Mouse (Mus musculus) heart, embryonic 16.5 days (tissue): ENCODE measurements around the gene Fis1. TPM values are rescaled to one million over a fixed set of nuclear protein-coding genes. Genes with fewer than 3 reads are reported as not detected.
"Not testable (repeated sequence)": the region's sequence is repeated elsewhere in the genome, so short reads cannot be mapped to it uniquely, and the experiment has no call there.

Experiments used
- ATAC-seq: fragments of 200-750 bp; cut with Nextera tagmentation; replicated peaks from 2 replicates; pipeline ENCODE4 v1.8.0; 2017; ENCODE audit warnings: moderate number of reproducible peaks; ENCODE audit not compliant: insufficient read depth, low FRiP score; ENCODE audit errors: extremely low read depth
- H3K27ac ChIP-seq: fragments of 300-500 bp; sonication (generic); 2 replicates; pipeline ENCODE4 v1.5.1; 2014; ENCODE audit warnings: mild to moderate bottlenecking, low read length, control low read depth, moderate library complexity
- H3K27me3 ChIP-seq: fragments of 300-500 bp; sonication (generic); 2 replicates; pipeline ENCODE4 v1.6.1; 2014; ENCODE audit warnings: low read length, mixed read lengths; ENCODE audit not compliant: control insufficient read depth, insufficient read depth
- H3K36me3 ChIP-seq: fragments of 300-500 bp; sonication (generic); 2 replicates; pipeline ENCODE4 v1.6.1; 2014; ENCODE audit not compliant: control insufficient read depth, insufficient read depth
- H3K4me1 ChIP-seq: fragments of 300-500 bp; sonication (generic); 2 replicates; pipeline ENCODE4 v1.6.1; 2014; ENCODE audit warnings: low read length, mixed read lengths; ENCODE audit not compliant: control insufficient read depth, insufficient read depth
- H3K4me2 ChIP-seq: fragments of 300-500 bp; sonication (generic); 2 replicates; pipeline ENCODE4 v1.6.1; 2014; ENCODE audit warnings: low read depth, mild to moderate bottlenecking, control low read depth, low read length
- H3K4me3 ChIP-seq: fragments of 300-500 bp; sonication (generic); 2 replicates; pipeline ENCODE4 v1.5.1; 2014; ENCODE audit warnings: mild to moderate bottlenecking, control low read depth, low read length
- H3K9ac ChIP-seq: fragments of 300-500 bp; sonication (generic); 2 replicates; pipeline ENCODE4 v1.6.1; 2014; ENCODE audit warnings: low read length, control low read depth
- H3K9me3 ChIP-seq: fragments of 300-500 bp; sonication (generic); replicated peaks from 2 replicates; pipeline ENCODE4 v1.6.1; 2016; ENCODE audit warnings: low read length; ENCODE audit not compliant: control insufficient read depth
- WGBS: fragments of 180-500 bp; shearing (Covaris S2); extraction: QIAGEN DNeasy Blood & Tissue Kit; methylation state at CpG from one replicate; pipeline ENCODE4 v1.1.7; 2014; 5-methylcytosine and 5-hydroxymethylcytosine counted together
- polyA plus RNA-seq: library from polyadenylated mRNA; unstranded; fragments of >200 nt; fragmentation: Nextera tagmentation; extraction: Ambion mirVana; gene quantifications from 2 replicates; pipeline ENCODE4 v1.2.1, GENCODE M21; 2015

Fis1 gene
- polyA plus RNA-seq, 1 experiment from 2014 or later: 214 TPM

DNA sequence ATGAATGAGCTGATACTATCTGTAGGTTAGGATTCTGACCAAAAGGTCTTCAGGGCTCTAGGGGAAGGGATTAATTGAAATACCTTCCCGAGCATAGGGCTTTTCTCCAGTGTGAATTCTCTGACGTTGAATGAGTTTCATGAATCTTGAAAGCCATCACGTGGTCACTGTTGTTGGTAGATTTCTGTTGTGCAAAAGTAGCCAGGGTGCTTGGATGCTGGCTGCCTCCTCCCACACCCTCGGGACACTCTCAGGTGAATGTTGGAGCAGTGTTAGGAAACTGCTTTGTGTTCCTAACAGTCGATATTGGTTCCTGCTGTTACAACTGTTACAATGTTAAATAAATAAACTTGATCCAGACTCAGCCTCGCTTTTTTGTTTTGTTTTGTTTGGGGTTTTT, 16.3 kb upstream of the Fis1 start:
- ATAC-seq: no peak
- Histone ChIP-seq H3K9me3 (no peaks in the 10 kb centered on the region), H3K4me3 (no peak overlapping the region), H3K4me2 (no peak overlapping the region), H3K4me1 (no peaks in the 10 kb centered on the region), H3K27ac (no peak overlapping the region), H3K27me3 (no peaks in the 10 kb centered on the region), H3K36me3 (no peaks in the 10 kb centered on the region), H3K9ac (no peak overlapping the region)
- WGBS: 78% methylated on average over 6 of the region's 6 CpGs

DNA sequence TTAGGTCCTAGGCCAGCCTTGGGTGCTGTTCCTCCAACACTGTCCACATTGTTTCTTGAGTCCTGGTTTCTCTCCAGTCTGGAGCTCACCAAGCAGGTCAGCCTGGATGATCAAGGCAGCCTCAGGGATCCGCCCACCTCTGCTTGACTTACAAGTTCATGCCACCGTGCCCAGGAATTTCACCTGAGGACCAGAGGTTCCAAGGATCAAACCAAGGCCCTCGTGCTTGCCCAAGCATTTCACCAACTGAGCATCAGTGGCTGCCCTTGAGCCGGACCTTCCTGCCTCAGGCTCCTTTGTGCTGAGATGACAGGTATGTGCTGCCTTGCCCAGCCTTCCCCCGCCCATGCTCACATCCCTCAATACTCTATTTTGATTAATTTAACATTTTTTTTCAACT, 15.5 kb upstream of the Fis1 start:
- Histone ChIP-seq H3K4me3 (no peak overlapping the region), H3K4me2 (no peak overlapping the region), H3K4me1 (no peaks in the 10 kb centered on the region), H3K9me3 (no peaks in the 10 kb centered on the region), H3K36me3 (no peaks in the 10 kb centered on the region), H3K27ac (no peak overlapping the region), H3K27me3 (no peaks in the 10 kb centered on the region), H3K9ac (no peak overlapping the region)
- ATAC-seq: no peak
- WGBS: 86% methylated on average over 5 of the region's 5 CpGs

DNA sequence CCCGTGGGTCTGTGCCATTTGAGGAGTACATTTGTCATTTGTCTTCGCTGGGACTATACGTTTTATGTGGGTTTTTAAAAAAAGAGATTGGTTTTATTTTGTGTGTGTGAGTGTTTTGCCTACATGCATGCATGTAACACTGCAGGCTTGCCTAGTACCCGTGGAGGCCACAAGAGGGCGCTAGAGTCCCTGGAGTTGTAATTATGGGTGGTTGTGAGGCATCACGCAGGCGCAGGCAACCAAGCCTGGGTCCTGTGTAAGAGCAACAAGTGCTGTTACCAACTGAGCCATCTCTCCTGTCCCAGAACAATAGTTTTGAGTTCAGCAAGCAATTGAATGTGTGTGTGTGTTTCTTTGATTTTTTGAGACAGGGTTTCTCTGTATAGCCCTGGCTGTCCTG, 13.8 kb upstream of the Fis1 start:
- Histone ChIP-seq H3K36me3 (no peaks in the 10 kb centered on the region), H3K27ac (no peak overlapping the region), H3K4me2 (no peak overlapping the region), H3K4me1 (no peaks in the 10 kb centered on the region), H3K4me3 (no peak overlapping the region), H3K9ac (no peak overlapping the region), H3K27me3 (no peaks in the 10 kb centered on the region), H3K9me3 (no peaks in the 10 kb centered on the region)
- 66% methylated on average over 7 of the region's 7 CpGs for WGBS
- ATAC-seq: no peak

DNA sequence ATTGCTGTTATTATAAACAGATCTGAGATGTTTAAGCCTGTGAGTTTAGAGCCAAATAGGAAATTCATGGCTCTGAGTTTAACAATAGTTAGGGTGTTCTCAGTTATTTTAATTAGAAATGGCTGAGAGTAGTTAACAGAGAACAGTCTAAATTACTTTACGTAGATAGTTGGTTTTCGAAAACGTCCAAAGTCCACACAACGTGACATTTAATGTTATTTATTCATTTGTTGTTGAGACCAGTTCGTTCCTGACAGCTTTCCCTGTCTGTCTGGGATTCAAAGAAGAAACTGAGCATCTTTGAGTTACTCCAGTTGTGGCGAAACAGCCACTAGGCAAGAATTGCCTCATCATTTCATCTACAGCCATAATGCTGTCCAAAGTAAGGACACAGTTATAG, 13.0 kb upstream of the Fis1 start:
- WGBS: 83% methylated on average over 6 of the region's 6 CpGs
- H3K27me3 ChIP-seq, ATAC-seq, H3K36me3 ChIP-seq, H3K4me3 ChIP-seq, H3K9ac ChIP-seq, H3K9me3 ChIP-seq, H3K27ac ChIP-seq, H3K4me1 ChIP-seq, H3K4me2 ChIP-seq: not testable (repeated sequence)

DNA sequence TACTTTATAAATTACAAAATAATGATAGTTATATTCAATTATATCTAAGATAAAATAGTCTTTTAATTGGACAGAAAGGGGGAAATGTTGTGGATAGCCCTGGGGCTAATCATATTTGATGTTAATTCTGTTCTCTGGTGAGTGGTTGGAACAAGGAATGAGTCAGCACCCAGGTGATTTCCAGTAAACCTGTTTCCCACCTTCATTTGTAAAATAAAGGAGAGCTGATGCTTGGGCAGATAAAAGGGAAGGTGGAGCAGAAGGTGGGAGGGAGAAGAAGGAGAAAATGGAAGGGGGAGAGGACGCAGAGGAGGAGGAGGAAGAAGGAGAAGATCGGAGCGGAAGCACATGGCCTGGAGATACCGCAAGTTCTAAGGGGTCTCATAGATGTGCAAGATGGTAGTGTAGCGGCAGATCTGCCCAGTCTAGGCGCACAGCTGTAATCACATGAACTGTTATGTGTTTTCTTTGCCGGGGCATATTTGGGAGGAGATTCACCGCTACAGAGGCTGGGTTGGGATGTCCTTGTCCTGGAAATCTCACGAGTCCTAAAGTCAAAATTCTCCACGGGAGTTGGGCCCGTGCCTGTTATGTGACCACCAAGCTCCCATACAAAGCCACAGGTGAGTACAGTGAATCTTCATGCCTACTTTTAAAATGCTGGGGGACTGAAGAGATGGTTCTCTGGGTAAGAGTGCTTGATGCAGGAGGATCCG, 12.1 kb upstream of the Fis1 start:
- Histone ChIP-seq H3K4me3 (no peak overlapping the region), H3K9me3 (no peaks in the 10 kb centered on the region), H3K4me2 (no peak overlapping the region), H3K27ac (no peak overlapping the region), H3K9ac (no peak overlapping the region), H3K4me1 (no peaks in the 10 kb centered on the region), H3K27me3 (no peaks in the 10 kb centered on the region), H3K36me3 (no peaks in the 10 kb centered on the region)
- no peak for ATAC-seq
- 82% methylated on average over 12 of the region's 12 CpGs for WGBS

DNA sequence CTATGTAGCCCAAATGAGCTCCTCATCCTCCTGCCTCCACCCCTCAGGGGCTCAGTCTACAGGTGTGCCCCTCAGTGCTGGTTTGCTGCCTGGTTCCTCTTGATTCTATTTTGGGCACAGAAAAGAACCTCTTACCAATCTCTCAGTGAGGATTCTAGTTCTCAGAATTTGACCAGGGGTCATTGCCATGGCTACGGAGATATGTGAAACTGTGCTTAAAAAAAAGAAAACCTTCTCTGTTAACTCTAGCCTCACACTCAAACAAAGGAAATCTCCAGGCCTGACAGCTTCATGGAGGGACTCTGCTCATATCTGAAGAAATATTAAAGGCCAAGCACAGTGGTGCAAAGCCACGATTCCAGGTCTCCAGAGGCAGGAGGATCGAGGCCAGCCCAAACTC, 10.3 kb upstream of the Fis1 start:
- WGBS: 69% methylated on average over 3 of the region's 3 CpGs
- Histone ChIP-seq H3K4me2 (no peak overlapping the region), H3K9me3 (no peaks in the 10 kb centered on the region), H3K4me1 (no peaks in the 10 kb centered on the region), H3K27me3 (no peaks in the 10 kb centered on the region), H3K27ac (no peak overlapping the region), H3K4me3 (no peak overlapping the region), H3K36me3 (no peaks in the 10 kb centered on the region), H3K9ac (no peak overlapping the region)
- no peak for ATAC-seq

DNA sequence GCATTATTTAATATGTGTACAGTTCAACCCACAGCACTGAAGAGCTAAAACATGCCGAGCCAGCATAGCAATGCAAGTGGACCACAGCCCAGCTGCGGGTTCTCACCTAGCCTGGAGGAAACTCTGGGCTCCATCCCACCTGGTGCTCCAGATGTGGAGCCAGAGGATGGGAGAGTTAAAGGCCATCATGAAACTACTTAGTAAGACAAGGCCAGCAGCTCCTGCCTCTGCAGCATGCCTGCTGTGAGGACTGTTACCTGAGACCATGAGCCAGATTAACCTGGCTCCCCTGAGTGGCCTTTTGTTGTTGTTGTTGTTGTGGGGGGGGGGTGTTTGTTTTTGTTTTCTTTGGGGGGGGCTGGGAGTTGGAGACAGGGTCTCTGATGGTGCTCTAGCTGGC, 9.7 kb upstream of the Fis1 start:
- Histone ChIP-seq H3K4me3 (no peak overlapping the region), H3K27ac (no peak overlapping the region), H3K9ac (no peak overlapping the region), H3K9me3 (no peaks in the 10 kb centered on the region), H3K4me1 (no peaks in the 10 kb centered on the region), H3K4me2 (no peak overlapping the region), H3K36me3 (no peaks in the 10 kb centered on the region), H3K27me3 (no peaks in the 10 kb centered on the region)
- no peak for ATAC-seq
- WGBS: 81% methylated on average over 2 of the region's 2 CpGs

DNA sequence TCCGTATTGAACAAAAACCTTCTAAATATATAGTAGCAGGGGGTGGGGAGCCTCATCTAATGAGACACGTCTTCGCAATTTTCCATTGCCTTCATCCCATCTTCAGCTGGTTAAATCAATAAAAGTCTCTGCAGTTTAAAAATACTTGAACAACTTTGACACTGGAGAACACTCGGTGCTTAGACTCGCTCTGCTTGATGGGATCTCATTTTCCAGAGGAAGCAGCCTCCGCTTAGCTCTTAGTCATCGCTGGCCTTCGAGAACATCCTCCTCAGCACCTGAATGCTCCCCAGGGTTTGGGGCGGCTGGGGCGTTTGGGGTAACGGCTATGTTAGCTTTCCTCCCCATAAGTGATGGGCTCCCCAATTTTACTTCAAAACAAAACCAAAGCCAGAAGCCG, 8.0 kb upstream of the Fis1 start:
- Histone ChIP-seq H3K4me1 (no peaks in the 10 kb centered on the region), H3K9me3 (no peaks in the 10 kb centered on the region), H3K36me3 (no peaks in the 10 kb centered on the region), H3K4me2 (no peak overlapping the region), H3K27me3 (no peaks in the 10 kb centered on the region), H3K4me3 (no peak overlapping the region), H3K27ac (no peak overlapping the region), H3K9ac (no peak overlapping the region)
- 70% methylated on average over 12 of the region's 12 CpGs for WGBS
- no peak for ATAC-seq

DNA sequence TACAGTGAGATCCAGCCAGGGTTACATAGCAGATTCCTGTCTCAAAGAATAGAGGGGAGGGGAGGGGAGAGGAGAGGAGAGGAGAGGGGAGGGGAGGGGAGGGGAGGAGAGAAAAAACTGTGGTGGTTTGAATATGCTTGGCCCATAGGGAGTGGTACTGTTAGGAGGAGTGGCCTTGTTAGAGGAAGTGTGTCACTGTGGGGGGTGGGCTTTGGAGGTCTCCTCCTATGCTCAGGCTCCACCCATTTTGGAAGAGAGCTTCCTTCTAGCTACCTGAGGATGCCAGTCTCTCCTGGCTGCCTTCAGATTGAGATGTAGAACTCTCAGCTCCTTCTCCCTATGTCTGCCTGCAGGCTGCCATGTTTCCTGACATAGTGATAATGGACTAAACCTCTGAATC, 5.2 kb upstream of the Fis1 start:
- H3K4me3 ChIP-seq: no peak overlapping the region
- no peaks in the 10 kb centered on the region; the same call in 1 of the 2 replicates for H3K4me1 ChIP-seq
- no peak overlapping the region for H3K9ac ChIP-seq
- H3K27ac ChIP-seq: no peak overlapping the region
- H3K4me2 ChIP-seq: no peak overlapping the region
- no peaks in the 10 kb centered on the region for H3K36me3 ChIP-seq
- no peaks in the 10 kb centered on the region for H3K27me3 ChIP-seq
- H3K9me3 ChIP-seq: no peaks in the 10 kb centered on the region
- no peak for ATAC-seq
